Mouse (Mus musculus): ENCODE measurements at regions not wholly inside any gene's neighbourhood (a gene's known extent, or its start where the extent isn't known, plus 50 kb on each side); places are given as distances from the start of the nearest gene placed in this dataset.

- no peak overlapping the region for H3K27ac ChIP-seq (replicated peaks; ENCODE audit: low read depth, low read length)
- H3K4me3 ChIP-seq (ENCODE audit: insufficient read depth, low read depth, low read length), result no peak overlapping the region
- no peaks in the 10 kb centered on the region for H3K4me1 ChIP-seq (ENCODE audit: control insufficient read depth, insufficient read depth, insufficient read length, low read length)
These were observed 359.7 kb upstream of the Clec14a start for GRCm38 (mm10) chr12:58628817-58629216.

- Histone ChIP-seq H3K4me1 (ENCODE audit: control insufficient read depth, insufficient read depth, insufficient read length, low read length) (no peaks in the 10 kb centered on the region), H3K4me3 (ENCODE audit: insufficient read depth, low read depth, low read length) (no peak overlapping the region)
These were observed 356.1 kb upstream of the Clec14a start for GRCm38 (mm10) chr12:58625144-58625543.

GRCm38 (mm10) chr12:58619508-58620310, 350.6 kb upstream of the Clec14a start:
- H3K27ac ChIP-seq (replicated peaks; ENCODE audit: low read depth, low read length), result no peak overlapping the region
- H3K4me1 ChIP-seq (ENCODE audit: control insufficient read depth, insufficient read depth, insufficient read length, low read length), result no peaks in the 10 kb centered on the region
- H3K4me3 ChIP-seq (ENCODE audit: insufficient read depth, low read depth, low read length), result no peak overlapping the region

More at GRCm38 (mm10) chr12:58625144-58625543, 356.1 kb upstream of the Clec14a start:
- no peak overlapping the region for H3K27ac ChIP-seq (replicated peaks; ENCODE audit: low read depth, low read length)

- H3K27ac ChIP-seq (replicated peaks; ENCODE audit: low read depth, low read length), result no peak overlapping the region
- no peak overlapping the region for H3K4me3 ChIP-seq (ENCODE audit: insufficient read depth, low read depth, low read length)
- H3K4me1 ChIP-seq (ENCODE audit: control insufficient read depth, insufficient read depth, insufficient read length, low read length), result no peaks in the 10 kb centered on the region
These were observed 325.7 kb upstream of the Clec14a start for GRCm38 (mm10) chr12:58594781-58595180.

GRCm38 (mm10) chr12:58591480-58591829, 322.4 kb upstream of the Clec14a start:
- Histone ChIP-seq H3K4me1 (ENCODE audit: control insufficient read depth, insufficient read depth, insufficient read length, low read length) (no peaks in the 10 kb centered on the region), H3K4me3 (ENCODE audit: insufficient read depth, low read depth, low read length) (no peak overlapping the region), H3K27ac (replicated peaks; ENCODE audit: low read depth, low read length) (no peak overlapping the region)

GRCm38 (mm10) chr12:58590547-58591479, 321.7 kb upstream of the Clec14a start:
- H3K4me1 ChIP-seq (ENCODE audit: control insufficient read depth, insufficient read depth, insufficient read length, low read length), result no peaks in the 10 kb centered on the region
- H3K4me3 ChIP-seq (ENCODE audit: insufficient read depth, low read depth, low read length), result no peak overlapping the region
- H3K27ac ChIP-seq (replicated peaks; ENCODE audit: low read depth, low read length), result no peak overlapping the region

GRCm38 (mm10) chr12:58581811-58582572, 312.9 kb upstream of the Clec14a start:
- Histone ChIP-seq H3K4me3 (ENCODE audit: insufficient read depth, low read depth, low read length) (no peak overlapping the region), H3K27ac (replicated peaks; ENCODE audit: low read depth, low read length) (no peak overlapping the region), H3K4me1 (ENCODE audit: control insufficient read depth, insufficient read depth, insufficient read length, low read length) (no peaks in the 10 kb centered on the region)

GRCm38 (mm10) chr12:58569056-58569455, 300.0 kb upstream of the Clec14a start:
- no peak overlapping the region for H3K27ac ChIP-seq (replicated peaks; ENCODE audit: low read depth, low read length)
- H3K4me3 ChIP-seq (ENCODE audit: insufficient read depth, low read depth, low read length), result no peak overlapping the region
- H3K4me1 ChIP-seq (ENCODE audit: control insufficient read depth, insufficient read depth, insufficient read length, low read length), result no peaks in the 10 kb centered on the region

- no peak overlapping the region for H3K4me3 ChIP-seq (ENCODE audit: insufficient read depth, low read depth, low read length)
- H3K4me1 ChIP-seq (ENCODE audit: control insufficient read depth, insufficient read depth, insufficient read length, low read length), result no peaks in the 10 kb centered on the region
- no peak overlapping the region for H3K27ac ChIP-seq (replicated peaks; ENCODE audit: low read depth, low read length)
These were observed 291.8 kb upstream of the Clec14a start for GRCm38 (mm10) chr12:58560840-58561239.

- Histone ChIP-seq H3K4me1 (ENCODE audit: control insufficient read depth, insufficient read depth, insufficient read length, low read length) (no peaks in the 10 kb centered on the region), H3K4me3 (ENCODE audit: insufficient read depth, low read depth, low read length) (no peak overlapping the region), H3K27ac (replicated peaks; ENCODE audit: low read depth, low read length) (no peak overlapping the region)
These were observed 290.7 kb upstream of the Clec14a start for GRCm38 (mm10) chr12:58559833-58560232.

- Histone ChIP-seq H3K4me1 (ENCODE audit: control insufficient read depth, insufficient read depth, insufficient read length, low read length) (no peaks in the 10 kb centered on the region), H3K27ac (replicated peaks; ENCODE audit: low read depth, low read length) (no peak overlapping the region), H3K4me3 (ENCODE audit: insufficient read depth, low read depth, low read length) (no peak overlapping the region)
These were observed 288.2 kb upstream of the Clec14a start for GRCm38 (mm10) chr12:58557261-58557660.

- no peaks in the 10 kb centered on the region for H3K4me1 ChIP-seq (ENCODE audit: control insufficient read depth, insufficient read depth, insufficient read length, low read length)
- no peak overlapping the region for H3K4me3 ChIP-seq (ENCODE audit: insufficient read depth, low read depth, low read length)
- no peak overlapping the region for H3K27ac ChIP-seq (replicated peaks; ENCODE audit: low read depth, low read length)
These were observed 287.7 kb upstream of the Clec14a start for GRCm38 (mm10) chr12:58556741-58557140.

GRCm38 (mm10) chr12:58556060-58556459, 287.0 kb upstream of the Clec14a start:
- Histone ChIP-seq H3K4me1 (ENCODE audit: control insufficient read depth, insufficient read depth, insufficient read length, low read length) (no peaks in the 10 kb centered on the region), H3K4me3 (ENCODE audit: insufficient read depth, low read depth, low read length) (no peak overlapping the region), H3K27ac (replicated peaks; ENCODE audit: low read depth, low read length) (no peak overlapping the region)

GRCm38 (mm10) chr12:58550859-58551761, 282.0 kb upstream of the Clec14a start:
- no peak overlapping the region for H3K27ac ChIP-seq (replicated peaks; ENCODE audit: low read depth, low read length)
- H3K4me1 ChIP-seq (ENCODE audit: control insufficient read depth, insufficient read depth, insufficient read length, low read length), result no peaks in the 10 kb centered on the region
- no peak overlapping the region for H3K4me3 ChIP-seq (ENCODE audit: insufficient read depth, low read depth, low read length)
